Mouse (Mus musculus): ENCODE measurements around the gene Lpin2.

DNA sequence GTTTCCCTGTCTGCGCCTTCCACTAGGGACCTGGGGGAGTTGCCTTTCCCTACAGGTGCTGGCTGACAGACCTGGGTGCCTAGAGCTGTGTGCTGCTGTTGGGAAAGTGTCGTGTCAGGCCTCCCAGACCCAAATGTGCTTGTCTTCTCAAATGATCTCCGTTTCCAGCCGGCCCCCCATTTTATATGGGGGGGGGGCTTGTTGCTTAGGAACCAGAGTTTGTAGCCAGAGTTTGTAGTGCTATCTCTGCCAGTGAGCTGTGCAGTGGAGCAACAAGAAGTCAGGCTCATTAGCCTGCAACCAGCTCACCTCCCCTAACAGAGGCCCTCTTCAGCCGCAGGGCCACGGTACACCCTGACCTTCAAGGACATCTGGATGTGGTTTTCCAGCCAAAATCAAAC lies 69.2 kb downstream of the Lpin2 start:
- no peak for TF ChIP-seq POLR2A (IDR thresholded peaks at IDR 0.05; ENCODE audit: extremely low read depth, insufficient read depth, low read length)
- no peak for TF ChIP-seq CTCF (IDR thresholded peaks at IDR 0.05; ENCODE audit: low read depth, low read length)

All from liver, adult 2 months (tissue).